Mouse (Mus musculus): ENCODE results near the gene Ankrd65.
"Not testable (repeated sequence)": the region's sequence is repeated elsewhere in the genome, so short reads cannot be mapped to it uniquely, and the experiment has no call there.

Gene Ankrd65

DNA sequence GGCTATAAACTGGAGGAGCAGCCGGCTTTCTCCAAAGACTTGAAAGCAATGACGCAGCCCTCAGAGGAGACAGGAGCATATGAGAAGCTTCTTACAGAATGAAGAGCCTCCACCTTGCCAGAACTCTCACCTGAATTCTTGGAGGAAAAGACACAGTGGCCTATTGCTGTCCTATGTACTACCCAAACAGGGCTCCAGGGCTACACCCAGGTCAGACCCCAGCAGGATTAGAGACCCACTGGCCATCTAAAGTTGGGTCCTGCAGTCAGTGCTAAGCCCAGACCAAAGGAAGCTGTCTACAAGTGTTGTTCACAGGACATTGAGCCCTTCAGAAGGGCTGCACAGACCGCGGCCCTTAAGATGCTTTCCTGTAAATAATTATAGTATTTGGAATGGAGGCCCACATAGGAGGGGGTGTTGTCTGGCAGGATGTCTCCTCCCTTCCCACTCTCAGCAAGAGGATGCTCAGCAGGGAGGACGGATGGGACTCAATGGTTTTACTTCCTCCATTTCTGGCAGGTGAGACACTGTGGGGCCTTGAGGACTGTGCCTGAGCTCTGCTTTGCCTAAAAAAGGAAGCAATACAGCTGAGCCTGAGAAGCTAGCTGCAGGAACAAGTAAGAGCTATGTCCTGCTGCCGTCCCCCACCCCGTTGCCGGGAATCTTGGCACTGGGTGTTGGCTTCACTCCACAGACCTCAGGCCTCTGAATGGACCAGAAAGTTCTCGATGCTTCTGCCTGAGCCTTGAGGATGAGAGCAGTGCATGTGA, 15.1 kb upstream of the Ankrd65 start:
- in situ Hi-C loops (cut with MseI, MboI): no loop called here

DNA sequence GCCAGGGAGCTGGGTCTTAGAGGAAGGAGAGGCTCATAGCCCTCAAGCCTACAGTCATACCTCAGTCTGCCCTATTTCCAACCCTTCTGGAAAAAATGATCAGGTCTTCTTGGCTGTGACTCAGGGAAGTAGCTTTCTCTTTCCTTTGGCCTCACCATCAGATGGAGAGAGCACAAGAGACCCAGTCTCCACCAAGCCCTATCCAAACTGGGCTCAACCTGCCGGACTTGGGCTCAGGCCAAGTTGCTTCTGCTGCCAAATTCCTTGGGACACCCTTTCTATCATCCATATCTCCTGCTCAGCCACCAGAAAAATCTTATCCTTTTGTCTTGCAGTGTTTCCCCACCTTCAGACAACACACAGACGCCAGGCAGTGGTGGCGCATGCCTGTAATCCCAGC, 14.4 kb upstream of the Ankrd65 start:
- in situ Hi-C loops (cut with MseI, MboI): no loop called here

DNA sequence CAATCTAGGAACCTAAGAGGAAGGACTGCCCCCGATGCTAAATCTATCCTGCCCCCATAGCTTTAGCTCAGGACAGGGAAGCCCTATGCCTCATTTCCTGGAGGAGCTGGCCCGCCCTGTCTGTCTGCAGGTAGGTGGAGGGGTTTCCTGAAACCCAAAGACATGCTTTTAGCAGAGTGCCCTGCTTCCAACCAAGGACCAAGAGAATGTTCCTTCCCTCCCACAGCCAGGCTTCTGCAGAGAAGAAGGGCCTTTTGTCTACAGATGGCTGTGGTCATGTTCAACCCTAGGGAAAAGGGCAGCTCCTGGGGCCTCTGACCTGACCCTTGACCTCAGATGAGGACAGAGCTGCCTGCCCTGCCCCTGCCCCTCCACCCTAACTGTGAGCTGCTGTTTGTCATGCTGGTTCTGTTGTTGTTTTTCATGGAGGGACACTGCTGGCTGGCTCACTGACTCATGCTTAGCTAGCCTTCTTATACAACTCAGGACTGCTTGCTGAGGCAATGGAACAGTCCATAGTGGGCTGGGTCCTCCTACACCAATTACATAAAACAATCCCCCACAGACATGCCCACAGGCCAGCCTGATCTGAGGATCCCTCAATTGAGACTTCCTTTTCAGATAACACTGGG, 13.4 kb upstream of the Ankrd65 start:
- in situ Hi-C loops (cut with MseI, MboI): no loop called here

DNA sequence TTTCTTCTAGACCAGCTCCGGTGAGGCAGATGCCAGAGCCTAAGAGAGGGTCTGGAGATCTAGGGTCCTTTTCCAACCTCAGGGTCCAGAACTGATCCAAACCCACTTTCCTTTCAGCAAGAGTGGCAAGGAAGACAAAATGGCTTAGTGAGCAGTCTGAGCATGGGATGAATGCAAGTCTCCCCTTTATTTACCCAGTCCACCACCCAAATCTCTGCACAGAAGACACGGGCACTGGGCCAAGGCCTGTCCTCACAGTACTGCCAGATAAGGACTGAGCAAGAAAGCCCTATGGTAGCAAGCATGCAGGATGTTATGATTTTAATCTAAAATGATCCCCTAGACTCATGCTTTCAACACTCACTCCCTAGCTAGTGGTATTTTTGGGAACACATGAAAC, 12.4 kb upstream of the Ankrd65 start:
- in situ Hi-C loops (cut with MseI, MboI): no loop called here

DNA sequence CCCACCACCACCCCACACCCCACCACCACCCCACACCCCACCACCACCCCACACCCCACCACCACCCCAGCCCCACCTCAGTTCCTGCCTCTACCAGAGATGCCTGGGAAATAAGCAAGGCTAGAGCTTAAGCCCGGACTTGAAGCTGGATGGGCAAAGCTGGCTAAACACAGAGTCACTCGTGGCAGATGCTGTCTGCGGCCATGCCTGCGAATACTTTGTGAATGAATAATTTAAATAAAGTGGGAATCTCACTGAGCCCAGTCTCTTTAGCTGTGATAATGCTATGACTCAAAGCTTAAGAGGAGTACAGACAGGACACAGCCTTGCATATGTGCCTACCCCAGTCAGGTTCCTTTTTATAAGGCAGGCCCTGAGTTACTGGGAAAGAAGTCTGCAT, 10.7 kb upstream of the Ankrd65 start:
- in situ Hi-C loops (cut with MseI, MboI): no loop called here

DNA sequence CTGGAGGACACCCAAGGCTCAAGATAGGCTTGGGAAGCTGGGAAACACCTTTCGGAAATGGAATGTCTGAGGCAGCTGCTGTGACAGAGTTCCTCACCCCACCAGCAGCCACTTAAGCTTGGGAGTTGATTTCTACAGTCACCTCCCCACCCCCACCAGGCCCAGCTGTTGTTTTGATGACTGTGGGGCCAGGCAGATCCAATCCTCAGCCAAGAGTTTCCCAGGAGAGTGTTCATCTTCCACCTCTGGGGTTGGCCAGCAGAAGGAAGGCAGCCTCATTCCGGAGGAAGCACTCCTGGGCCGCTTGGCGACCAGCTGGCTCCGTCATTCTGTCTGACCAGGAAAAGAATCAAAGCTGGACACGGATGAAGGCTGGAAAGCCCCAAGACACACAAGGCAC, 9.3 kb upstream of the Ankrd65 start:
- in situ Hi-C loops (cut with MseI, MboI): no loop called here

DNA sequence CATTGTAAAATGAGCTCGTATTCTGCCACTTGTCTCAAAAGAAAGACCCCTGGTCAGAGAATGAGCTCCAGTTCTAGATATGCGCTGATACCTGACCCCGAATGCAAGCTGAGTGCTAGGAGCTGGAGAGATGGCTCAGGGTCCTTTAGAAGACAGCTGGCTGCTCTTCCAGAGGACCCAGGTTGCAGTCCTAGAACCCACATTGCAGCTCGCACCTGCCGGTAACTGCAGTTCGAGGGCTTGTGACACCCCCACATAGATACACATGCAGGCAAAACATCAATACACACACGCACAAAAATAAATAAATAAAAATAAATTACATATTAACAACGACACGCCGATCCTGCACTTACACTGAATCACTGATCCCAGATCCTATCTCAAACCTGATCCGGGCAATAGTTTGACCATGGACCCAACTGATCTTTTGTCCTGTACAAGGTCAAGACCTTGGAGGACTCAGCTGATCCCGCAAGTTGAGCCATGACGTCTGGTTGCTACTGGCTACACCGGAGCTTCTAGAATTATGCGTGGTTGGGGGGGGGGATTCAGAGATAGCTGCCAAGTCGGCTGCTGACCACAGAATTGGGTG, 6.7 kb upstream of the Ankrd65 start:
- in situ Hi-C loops (cut with MseI, MboI): no loop called here

DNA sequence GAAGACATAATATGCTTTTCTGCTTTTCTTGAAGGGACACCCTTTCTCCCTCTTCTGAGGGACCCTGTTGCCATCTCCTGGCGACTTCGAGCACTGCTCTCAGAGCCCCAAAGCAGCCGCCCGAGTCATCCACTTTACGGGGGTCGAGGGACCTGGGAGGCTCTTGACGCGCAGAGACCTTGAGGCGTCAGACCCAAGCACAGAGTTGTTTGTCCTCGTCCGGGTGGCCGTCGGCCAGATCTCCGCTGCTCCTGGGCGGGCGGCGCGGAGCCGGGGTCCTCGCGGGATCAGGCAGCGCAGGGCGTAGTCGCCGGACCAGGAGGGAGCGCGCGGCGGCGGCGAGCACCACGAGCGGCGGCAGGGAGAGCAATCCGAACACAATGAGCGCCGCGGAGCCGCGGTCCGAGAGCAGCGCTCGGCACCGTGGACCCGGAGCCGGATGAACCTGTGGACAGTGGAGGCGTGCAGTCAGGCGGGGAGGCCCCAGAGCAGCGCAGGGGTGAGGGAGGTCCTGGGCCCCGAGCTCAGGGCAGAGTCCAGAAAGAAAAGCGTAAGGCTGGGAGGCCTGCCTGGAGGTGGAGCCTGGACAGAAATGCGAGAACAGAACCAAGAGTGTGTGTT, 6.0 kb upstream of the Ankrd65 start:
- in situ Hi-C loops (cut with MseI, MboI): no loop called here

DNA sequence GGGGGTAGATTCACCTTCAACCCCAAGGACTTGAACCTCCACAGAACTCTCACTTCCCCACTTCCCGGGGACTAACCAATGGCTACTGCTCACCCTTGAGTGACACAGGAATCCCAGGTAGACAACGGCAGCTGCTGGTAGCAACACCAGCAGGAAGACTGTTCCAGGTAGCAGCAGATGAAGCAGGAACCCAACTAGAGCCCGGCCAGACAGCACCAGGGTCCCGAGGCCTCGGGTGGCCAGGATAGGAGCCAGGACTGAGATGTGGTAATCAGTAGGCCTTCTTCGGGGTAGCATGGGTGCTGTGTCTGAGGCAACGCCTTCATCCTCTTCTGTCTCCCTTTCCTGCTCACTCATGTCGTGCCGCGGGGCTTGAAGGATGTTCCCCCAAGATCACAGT, 5.0 kb upstream of the Ankrd65 start:
- in situ Hi-C loops (cut with MseI, MboI): no loop called here

DNA sequence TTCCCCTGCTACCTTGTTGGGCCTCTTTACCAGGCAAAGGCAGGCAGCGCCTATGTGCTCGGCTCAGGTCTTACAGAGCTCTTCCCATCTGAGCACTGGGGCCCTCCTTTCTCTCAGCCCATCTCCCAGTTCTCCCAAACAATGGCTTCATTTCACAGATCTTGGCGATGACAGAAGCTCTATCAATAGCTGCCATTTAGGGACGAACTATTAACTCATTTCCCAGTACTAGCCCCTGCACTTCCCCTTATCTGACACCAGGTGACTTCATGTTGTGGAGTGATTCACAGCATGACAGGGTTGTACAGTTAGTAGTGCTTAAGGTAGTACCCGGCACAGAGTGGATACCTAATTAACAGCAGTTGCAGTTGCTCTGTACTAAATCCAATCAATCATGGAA, 4.4 kb upstream of the Ankrd65 start, which contains the start of gene Tmem88b:
Gene Tmem88b (minus strand): TSS at position 56 of the 400 bp plus-strand sequence.
- in situ Hi-C loops (cut with MseI, MboI): no loop called here

DNA sequence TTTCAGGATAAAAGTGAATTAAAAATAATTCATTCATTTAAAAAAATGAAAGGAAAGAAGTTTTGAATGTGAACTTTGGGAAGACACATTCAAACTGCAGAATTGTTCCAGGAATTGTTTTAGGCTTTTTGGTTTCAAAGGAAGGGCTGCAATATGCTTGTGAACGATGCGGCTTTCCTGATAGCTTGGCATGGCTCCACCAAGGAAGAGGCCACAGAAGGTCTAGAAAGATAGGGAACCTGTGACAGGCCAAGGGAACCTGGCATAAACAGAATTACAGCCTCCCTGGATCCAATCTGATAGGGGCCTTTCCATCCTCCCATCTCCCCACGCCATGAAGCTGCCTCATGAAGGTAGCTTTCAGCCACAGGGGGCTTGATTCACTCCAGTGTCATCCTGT, 1.9 kb upstream of the Ankrd65 start:
- in situ Hi-C loops (cut with MseI, MboI): no loop called here

DNA sequence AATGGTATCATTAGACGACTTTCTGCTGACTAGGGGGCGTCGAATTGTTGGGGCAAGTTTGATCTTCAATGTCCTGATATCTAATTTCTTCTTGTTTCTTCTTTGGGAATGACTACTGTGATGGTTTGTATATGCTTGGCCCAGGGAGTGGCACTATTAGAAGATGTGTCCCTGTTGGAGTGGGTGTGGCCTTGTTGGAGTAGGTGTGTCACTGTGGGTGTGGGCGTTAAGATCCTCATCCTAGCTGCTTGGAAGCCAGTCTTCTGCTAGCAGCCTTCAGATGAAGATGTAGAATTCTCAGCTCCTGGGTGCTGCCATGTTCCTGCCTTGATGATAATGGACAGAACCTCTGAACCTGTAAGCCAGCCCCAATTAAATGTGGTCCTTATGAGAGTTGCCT, 1.4 kb upstream of the Ankrd65 start:
- in situ Hi-C loops (cut with MseI, MboI): not testable (repeated sequence)

DNA sequence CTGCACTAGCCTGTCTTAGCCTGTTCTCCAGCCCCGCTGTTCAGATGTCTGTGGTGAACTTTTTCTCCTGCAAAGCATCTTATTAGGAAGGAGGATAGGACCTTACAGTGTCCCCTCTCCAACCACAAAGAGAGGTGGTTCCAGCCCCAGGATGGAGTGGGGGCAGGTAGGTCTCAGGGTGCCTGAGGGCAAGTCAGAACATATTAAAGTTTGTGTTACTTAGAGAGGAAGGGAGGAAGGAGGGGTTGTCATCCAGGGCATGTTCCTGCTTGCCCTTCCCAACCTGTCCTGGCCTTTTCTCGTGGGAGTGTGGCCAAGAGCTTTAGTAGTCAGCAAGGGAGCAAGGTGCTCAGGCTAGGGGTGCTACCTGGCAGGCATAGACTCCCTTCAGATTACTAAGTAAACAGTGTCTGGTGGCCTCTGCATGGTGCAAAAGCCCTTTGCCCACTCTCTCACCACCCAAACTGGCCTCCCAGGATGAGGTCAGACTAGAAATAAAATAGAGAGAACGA, 467 bp downstream of the Ankrd65 start:
- in situ Hi-C loops (cut with MseI, MboI): no loop called here

DNA sequence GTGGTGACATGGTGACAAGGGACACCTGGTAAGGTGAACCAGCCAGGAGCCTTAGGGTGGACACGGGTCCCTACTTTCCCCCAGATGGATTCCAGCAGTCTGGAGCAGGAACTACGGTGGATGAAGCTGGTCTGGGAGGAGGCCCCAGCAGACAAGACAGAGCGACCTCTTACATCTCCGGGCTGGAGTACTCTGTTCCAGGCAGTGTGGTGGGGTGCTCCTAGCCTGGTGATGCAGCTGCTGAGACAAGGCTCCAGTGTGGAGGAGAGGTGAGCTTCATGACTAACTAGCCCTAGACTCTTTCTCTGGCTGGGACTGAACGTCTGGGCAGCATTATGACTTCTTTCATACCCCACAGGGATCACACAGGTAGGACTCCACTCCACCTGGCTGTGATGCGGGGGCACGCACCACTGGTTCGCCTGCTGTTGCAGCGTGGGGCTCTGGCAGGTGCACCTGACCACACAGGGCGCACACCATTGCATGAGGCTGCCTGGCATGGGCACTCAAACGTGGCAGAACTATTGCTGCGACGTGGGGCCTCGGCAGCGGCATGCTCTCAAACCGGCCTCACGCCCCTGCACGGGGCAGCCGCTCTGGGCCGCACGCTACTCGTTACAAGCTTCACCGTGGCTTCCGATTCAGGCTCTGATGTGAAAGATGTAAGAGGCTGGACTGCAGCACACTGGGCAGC, 1.1 kb downstream of the Ankrd65 start:
- in situ Hi-C loops (cut with MseI, MboI): no loop called here

DNA sequence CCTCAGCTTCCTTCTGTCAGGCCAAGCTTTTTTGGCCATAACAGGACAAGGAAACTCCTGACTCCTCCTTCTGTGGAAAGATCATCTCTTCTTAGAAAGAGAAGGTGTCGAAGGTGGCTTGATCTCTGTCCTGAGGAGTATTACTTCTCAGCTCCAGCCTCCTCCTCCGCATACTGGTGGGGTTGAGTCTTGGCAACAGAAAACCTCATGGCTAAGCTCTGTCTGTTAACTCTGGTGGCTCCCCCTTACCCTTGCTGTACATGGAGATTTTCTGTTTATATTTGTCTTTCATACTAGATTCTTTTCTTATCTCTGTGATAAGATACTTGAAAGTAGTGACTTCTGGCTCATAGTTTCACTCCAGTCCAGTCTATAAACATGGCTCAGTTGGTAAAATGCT, 3.5 kb downstream of the Ankrd65 start:
- in situ Hi-C loops (cut with MseI, MboI): no loop called here

DNA sequence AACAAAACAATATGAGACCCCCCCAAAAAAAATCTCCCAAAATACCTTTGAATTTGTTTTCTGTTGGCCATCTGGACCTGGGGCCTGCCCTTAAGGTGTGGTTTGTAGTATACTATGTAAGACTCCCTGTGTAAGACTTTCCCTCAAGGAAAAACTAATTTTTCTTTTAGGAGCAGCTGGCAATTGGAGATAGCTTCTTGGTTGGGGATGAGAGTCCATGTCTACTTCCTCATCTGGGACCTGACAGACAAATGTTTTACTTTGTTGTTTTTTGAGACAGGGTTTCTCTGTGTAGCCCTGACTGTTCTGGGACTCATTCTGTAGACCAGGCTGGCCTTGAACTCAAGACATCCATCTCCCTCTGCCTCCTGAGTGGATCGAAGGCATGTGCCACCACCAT, 11.8 kb downstream of the Ankrd65 start:
- in situ Hi-C loops (cut with MseI, MboI): no loop called here

DNA sequence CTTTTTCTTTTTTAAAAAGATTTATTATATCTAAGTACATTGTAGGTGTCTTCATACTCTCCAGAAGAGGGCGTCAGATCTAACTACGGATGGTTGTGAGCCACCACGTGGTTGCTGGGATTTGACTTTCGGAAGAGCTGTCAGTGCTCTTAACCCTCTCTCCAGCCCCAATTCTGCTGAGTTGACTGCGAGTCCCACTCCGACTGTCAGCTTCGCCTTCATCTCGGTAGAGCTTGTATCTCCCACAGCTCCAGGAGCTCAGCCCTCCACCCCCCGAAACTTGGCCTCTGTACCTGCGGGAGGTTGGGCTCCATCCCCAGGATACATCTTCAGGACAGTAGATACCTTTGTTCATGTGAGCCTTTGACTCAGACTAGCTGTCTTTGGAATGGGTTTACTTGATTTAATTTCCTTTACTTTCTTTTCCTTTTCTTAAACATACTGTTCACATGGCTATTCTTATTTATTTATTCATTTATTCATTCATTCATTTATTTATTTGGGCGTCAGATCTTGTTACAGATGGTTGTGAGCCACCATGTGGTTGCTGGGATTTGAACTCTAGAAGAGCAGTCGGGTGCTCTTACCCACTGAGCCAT, 12.6 kb downstream of the Ankrd65 start, which contains the start of gene Mrpl20:
Gene Mrpl20 (plus strand): TSS at position 138 of the 599 bp plus-strand sequence.
- in situ Hi-C loops (cut with MseI, MboI): no loop called here

DNA sequence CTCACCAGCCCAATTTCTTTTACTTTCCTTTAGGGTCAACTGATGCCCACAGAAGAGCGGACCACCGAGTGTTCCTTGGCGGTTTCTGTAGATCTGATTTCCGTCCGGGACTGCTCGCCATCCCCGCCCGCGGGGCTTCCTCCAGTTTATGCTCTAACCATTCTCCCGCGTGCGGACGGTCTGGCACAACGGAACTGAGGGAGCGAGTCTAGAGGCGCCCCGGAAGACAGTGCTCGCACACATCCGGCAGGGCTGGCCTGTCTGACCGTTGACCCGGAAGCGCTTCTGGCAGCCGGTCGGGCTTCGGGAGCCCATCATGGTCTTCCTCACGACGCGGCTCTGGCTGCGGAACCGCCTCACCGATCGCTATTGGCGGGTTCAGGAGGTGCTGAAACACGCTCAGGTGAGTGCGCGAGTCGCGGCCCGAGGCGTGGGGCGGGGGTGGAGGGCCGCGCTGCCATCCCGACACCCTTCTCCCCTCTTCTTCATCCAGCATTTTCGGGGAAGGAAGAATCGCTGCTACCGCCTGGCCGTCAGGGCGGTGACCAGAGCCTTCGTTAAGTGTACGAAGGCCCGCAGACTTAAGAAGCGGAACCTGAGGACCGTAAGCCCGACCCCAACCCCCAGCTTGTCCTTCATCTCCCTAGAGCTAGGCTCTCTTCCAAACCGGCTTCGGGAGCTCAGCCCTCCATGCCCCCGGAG, 13.3 kb downstream of the Ankrd65 start:
- in situ Hi-C loops (cut with MseI, MboI): no loop called here

DNA sequence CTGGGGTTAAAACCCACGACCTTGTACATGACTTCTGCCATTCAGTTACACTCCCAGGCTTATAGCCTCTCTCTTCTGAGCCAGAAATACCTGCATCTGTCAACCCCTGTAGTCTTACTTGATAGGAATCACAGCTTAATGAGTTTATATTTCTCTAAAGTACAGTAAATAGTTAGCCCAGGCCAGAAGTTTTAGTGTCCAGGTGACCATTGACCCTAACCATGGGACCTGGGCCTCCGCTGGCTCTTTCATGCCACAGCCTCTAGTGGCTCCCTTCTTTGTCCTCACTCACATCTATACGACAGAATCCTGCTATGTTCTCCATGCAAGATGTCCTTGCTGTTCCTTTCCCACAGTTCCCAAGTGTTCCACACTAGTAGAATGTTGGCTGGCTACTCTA, 17.6 kb downstream of the Ankrd65 start:
- in situ Hi-C loops (cut with MseI, MboI): no loop called here

DNA sequence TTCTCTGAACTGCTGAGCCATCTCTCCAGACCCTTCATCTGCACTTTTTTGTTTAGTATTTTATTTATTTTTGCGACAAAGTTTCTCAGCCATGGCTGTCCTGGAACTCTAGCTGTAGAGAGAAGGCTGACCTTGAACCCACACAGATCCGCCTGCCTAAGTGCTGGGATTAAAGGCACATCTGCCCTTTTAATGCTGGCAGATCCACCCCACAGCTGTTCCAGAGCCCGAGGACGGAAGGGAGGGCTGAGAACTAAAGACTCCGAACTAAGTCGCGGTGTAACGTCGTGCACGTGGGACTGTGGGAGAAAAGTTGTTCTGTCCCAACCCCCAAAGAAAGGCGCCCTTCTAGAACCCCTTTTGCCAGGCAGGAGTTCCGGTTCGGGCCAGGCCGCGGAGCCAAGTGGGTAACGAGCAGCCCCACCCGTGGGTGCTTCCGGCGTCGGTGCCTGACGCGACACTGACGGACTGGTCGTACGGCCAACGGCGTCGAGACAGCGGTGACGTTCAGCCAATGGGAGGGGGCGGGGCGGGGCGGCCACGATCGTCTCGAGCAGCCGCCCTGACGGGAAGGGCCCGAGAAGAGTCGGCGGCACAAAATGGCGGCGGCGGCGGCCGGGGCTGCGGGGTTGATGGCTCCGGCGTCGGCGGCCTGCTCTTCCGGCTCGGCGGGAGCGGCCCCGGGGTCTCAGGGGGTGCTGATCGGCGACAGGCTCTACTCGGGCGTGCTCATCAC, 21.9 kb downstream of the Ankrd65 start, which contains the start of gene Ccnl2:
Gene Ccnl2 (plus strand): TSS at position 561 of the 736 bp plus-strand sequence.
- in situ Hi-C loops (cut with MseI, MboI): no loop called here
